Mouse (Mus musculus) adrenal gland, postnatal 25 days (tissue): Measurements from ENCODE around the gene Dhx36. TPM values are rescaled to one million over a fixed set of nuclear protein-coding genes. Genes with fewer than 3 reads are reported as not detected.

Experiments
- DNase-seq: peaks from one replicate; pipeline ENCODE4 v3.0.0; 2021; ENCODE audit warnings: mixed read lengths
- total RNA-seq: library from RNA; stranded (reverse); gene quantifications from 2 replicates; pipeline ENCODE4 v1.2.3, GENCODE M21; 2021

The Dhx36 gene
- total RNA-seq, 1 experiment from 2014 or later, result 39.6 TPM

GRCm38 (mm10) chr3:62433675-62434074 is 73.1 kb downstream of the Dhx36 start:
- DNase-seq, result no peak

GRCm38 (mm10) chr3:62418387-62419138 is 88.2 kb downstream of the Dhx36 start:
- DNase-seq, result no peak

Other genes starting within 250 kb of the Dhx36 start
- gene Arhgef26, start 168.7 kb downstream of the Dhx36 start, total RNA-seq, result 3.7 and 5.9 TPM in 2 replicates
- not detected in 2 replicates for gene Gpr149, start 98.1 kb upstream of the Dhx36 start, total RNA-seq